Mouse (Mus musculus): ENCODE measurements around the gene St5.

DNA sequence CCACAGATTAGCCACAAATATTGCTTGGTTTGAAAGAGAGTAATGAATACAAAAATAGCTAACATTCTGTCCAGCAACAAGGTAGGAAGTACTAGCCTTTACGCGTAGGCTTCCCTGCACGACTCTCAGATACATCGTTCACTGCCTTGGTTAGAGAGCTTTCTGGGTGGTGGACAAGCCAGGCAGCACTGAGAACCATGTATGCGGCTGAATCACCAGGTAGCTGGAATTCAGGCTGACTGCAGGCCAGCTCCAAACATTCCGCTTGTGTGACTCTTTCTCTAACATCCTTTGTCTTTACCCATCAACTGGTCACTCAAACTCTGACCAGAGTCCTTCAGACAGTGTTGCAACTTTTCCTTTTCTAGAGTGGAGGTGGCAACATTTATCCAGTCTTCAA, 94.6 kb downstream of the St5 start:
- TF ChIP-seq POLR2A (IDR thresholded peaks at IDR 0.05; ENCODE audit: borderline replicate concordance, insufficient read depth, low read length): no peak
- TF ChIP-seq CTCF (IDR thresholded peaks at IDR 0.05; ENCODE audit: borderline replicate concordance, insufficient read depth, low read depth, low read length): no peak

All from cerebellum, adult 2 months (tissue).